Mouse (Mus musculus) lung, adult 2 months (tissue): ENCODE results near the gene Timm8a2.

Experiments
- CTCF ChIP-seq: fragments of 200-500 bp; IDR thresholded peaks from 2 replicates; pipeline ENCODE4 v1.5.1; 2011; ENCODE audit warnings: mild to moderate bottlenecking, low read length, control low read depth; ENCODE audit not compliant: insufficient read depth
- POLR2A ChIP-seq: fragments of 200-500 bp; IDR thresholded peaks from 2 replicates; pipeline ENCODE4 v1.6.1; 2011; ENCODE audit warnings: low read depth, mild to moderate bottlenecking, control low read depth, low read length, borderline replicate concordance; ENCODE audit errors: extremely low read depth

GRCm38 (mm10) chr14:121991921-121992320, 42.6 kb upstream of the Timm8a2 start:
- no peak for TF ChIP-seq CTCF
- TF ChIP-seq POLR2A = no peak
